Comparison of ENCODE assay signal across 8 mouse cellular contexts in genomic region chr6:146270776-146271533, GRCm38 (mm10).
A peak's percentile ranks its signal among the peaks of the same experiment; 100 is the strongest.
DNase-seq lines count a peak whose midpoint lies in the region; ATAC-seq and TF ChIP-seq lines count a peak whose summit lies in the region.

No protein-coding gene starts in this region.

- H3K79me2 ChIP-seq in liver, adult 2 months (ENCODE audit: control insufficient read depth, insufficient read depth, low read length) = no peaks in the 10 kb centered on the region

- TF ChIP-seq POLR2A in liver, adult 2 months (IDR thresholded peaks at IDR 0.05; ENCODE audit: extremely low read depth, insufficient read depth, low read length) = no peak

- no peak overlapping the region for H3K9ac ChIP-seq in forebrain, embryonic 13.5 days
- no peak overlapping the region for H3K9ac ChIP-seq in forebrain, embryonic 15.5 days (replicated peaks)
- H3K9ac ChIP-seq in kidney, embryonic 15.5 days = no peak overlapping the region
- no peak overlapping the region for H3K9ac ChIP-seq in liver, adult 2 months (ENCODE audit: low read depth, low read length)

- H3K4me1 ChIP-seq in forebrain, embryonic 13.5 days = 0 out of 2 replicates have a peak, but pooled peaks cover 4% of the 10 kb centered on the region
- H3K4me1 ChIP-seq in forebrain, embryonic 15.5 days = no peaks in the 10 kb centered on the region
- peaks cover 11% of the 10 kb centered on the region; the same call in 1 of the 2 replicates for H3K4me1 ChIP-seq in kidney, embryonic 15.5 days
- H3K4me1 ChIP-seq in liver, adult 2 months (ENCODE audit: control insufficient read depth, insufficient read depth, low read length) = no peaks in the 10 kb centered on the region; the same call in 1 of the 2 replicates

- no peaks in the 10 kb centered on the region for H3K9me3 ChIP-seq in forebrain, embryonic 13.5 days (replicated peaks)
- no peaks in the 10 kb centered on the region for H3K9me3 ChIP-seq in forebrain, embryonic 15.5 days
- H3K9me3 ChIP-seq in kidney, embryonic 15.5 days (replicated peaks) = no peaks in the 10 kb centered on the region

- H3K36me3 ChIP-seq in forebrain, embryonic 13.5 days (ENCODE audit: poor library complexity, severe bottlenecking) = no peaks in the 10 kb centered on the region
- H3K36me3 ChIP-seq in forebrain, embryonic 15.5 days = no peaks in the 10 kb centered on the region
- H3K36me3 ChIP-seq in kidney, embryonic 15.5 days = no peaks in the 10 kb centered on the region
- no peaks in the 10 kb centered on the region for H3K36me3 ChIP-seq in liver, adult 2 months (ENCODE audit: control insufficient read depth, insufficient read depth, low read length)
- H3K36me3 ChIP-seq in splenic B cell, adult 2 months (ENCODE audit: control insufficient read depth, insufficient read depth, low read length, poor library complexity, severe bottlenecking) = no peaks in the 10 kb centered on the region; the same call in 1 of the 2 replicates

- TF ChIP-seq CTCF in liver, adult 2 months (IDR thresholded peaks at IDR 0.05; ENCODE audit: low read depth, low read length) = no peak

- 77% methylated on average over 12 of the region's 12 CpGs for WGBS in forebrain, embryonic 13.5 days
- 66% methylated on average over 12 of the region's 12 CpGs for WGBS in forebrain, embryonic 15.5 days
- 51% methylated on average over 12 of the region's 12 CpGs for WGBS in kidney, embryonic 15.5 days
- 25% methylated on average over 12 of the region's 12 CpGs for WGBS in liver, adult 2 months

- peak; percentile 64 to 73 for DNase-seq in cerebellum, postnatal 10 days
- peak; percentile 88 for DNase-seq in heart, adult 8-10 months (ENCODE audit: low spot score)
- peak; percentile 87 for DNase-seq in liver, adult 2 months (ENCODE audit: extremely low read depth, low read depth, low spot score)
- DNase-seq in monocyte, adult 2 months (ENCODE audit: low read depth in 1 of 2, low spot score in 2 of 2) = peak; percentile 26 to 32
- DNase-seq in splenic B cell, adult 2 months (ENCODE audit: low read depth, low spot score) = peak; percentile 97

- H3K4me2 ChIP-seq in forebrain, embryonic 13.5 days = no peak overlapping the region
- no peak overlapping the region for H3K4me2 ChIP-seq in forebrain, embryonic 15.5 days (replicated peaks)
- no peak overlapping the region for H3K4me2 ChIP-seq in kidney, embryonic 15.5 days

- H3K27me3 ChIP-seq in forebrain, embryonic 13.5 days = no peaks in the 10 kb centered on the region
- H3K27me3 ChIP-seq in forebrain, embryonic 15.5 days = no peaks in the 10 kb centered on the region
- H3K27me3 ChIP-seq in kidney, embryonic 15.5 days = no peaks in the 10 kb centered on the region
- no peaks in the 10 kb centered on the region for H3K27me3 ChIP-seq in liver, adult 2 months (ENCODE audit: control insufficient read depth, insufficient read depth, low read length)
- H3K27me3 ChIP-seq in splenic B cell, adult 2 months (ENCODE audit: control insufficient read depth, insufficient read depth, low read length, poor library complexity, severe bottlenecking) = no peaks in the 10 kb centered on the region

- H3K27ac ChIP-seq in forebrain, embryonic 13.5 days = no peak overlapping the region
- no peak overlapping the region for H3K27ac ChIP-seq in forebrain, embryonic 15.5 days (replicated peaks)
- H3K27ac ChIP-seq in kidney, embryonic 15.5 days = no peak overlapping the region
- H3K27ac ChIP-seq in liver, adult 2 months (replicated peaks; ENCODE audit: insufficient read depth, low read depth, low read length) = no peak overlapping the region

- H3K4me3 ChIP-seq in forebrain, embryonic 13.5 days = no peak overlapping the region
- H3K4me3 ChIP-seq in forebrain, embryonic 15.5 days = no peak overlapping the region
- no peak overlapping the region for H3K4me3 ChIP-seq in kidney, embryonic 15.5 days (replicated peaks)
- H3K4me3 ChIP-seq in liver, adult 2 months (ENCODE audit: insufficient read depth, low read depth, low read length) = no peak overlapping the region

- ATAC-seq in forebrain, embryonic 13.5 days = 0 out of 2 replicates have a peak, but pooled peaks have one; percentile 38
- no peak; the same call in 1 of the 2 replicates for ATAC-seq in forebrain, embryonic 15.5 days (replicated peaks)
- peak; percentile 95 for ATAC-seq in kidney, embryonic 15.5 days (replicated peaks; ENCODE audit: low FRiP score)

Comparison
In these comparisons a context has a peak if more than half of its experiments do, and no peak if none do; other contexts are left out.
1. DNase-seq: peak in every context shown above with its lines; median percentile 97 in splenic B cell, adult 2 months; 88 in heart, adult 8-10 months; 87 in liver, adult 2 months; 68 in cerebellum, postnatal 10 days; 29 in monocyte, adult 2 months.